Comparison of ENCODE assay signal across 25 mouse cellular contexts in the genomic region with DNA sequence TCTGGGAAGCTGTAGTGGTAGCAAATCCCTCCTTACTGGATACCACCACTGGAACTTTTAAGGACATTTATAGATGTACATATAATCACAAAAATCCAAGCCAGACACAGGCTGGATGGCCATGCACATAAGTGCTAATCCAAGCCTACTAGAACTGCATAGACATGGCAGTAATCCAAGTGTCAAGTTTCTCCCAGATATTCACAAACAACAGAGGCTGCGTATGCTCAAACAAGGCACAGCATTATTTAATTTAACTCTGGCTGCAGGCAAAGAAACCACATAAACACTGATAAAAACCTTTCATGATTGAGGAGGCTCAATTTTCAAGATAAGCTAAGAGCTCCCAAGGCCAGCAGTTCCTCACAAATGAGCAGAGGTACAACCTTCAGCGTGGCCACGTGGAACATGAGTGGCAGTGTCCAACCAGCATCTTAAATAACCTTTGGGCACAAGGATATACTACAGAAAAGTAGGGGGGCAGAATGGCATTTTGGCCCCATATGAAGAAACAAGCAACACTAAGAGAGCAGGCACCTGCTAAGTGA. TPM values are rescaled to one million over a fixed set of nuclear protein-coding genes. Genes with fewer than 3 reads are reported as not detected.
A peak's percentile ranks its signal among the peaks of the same experiment; 100 is the strongest.
DNase-seq lines count a peak whose midpoint lies in the region; ATAC-seq and TF ChIP-seq lines count a peak whose summit lies in the region.
"Had no signal": no experiment of that assay in that cellular context is flagged by ENCODE, and none has a peak within 500 bp of the region (broad histone marks: within the 10 kb centered on the region; RNA-seq: fewer than 3 reads in every experiment).

No protein-coding gene starts in this region.

- peaks cover 51% of the 10 kb centered on the region for H3K36me3 ChIP-seq in intestine, postnatal 0 days (ENCODE audit: control insufficient read depth, insufficient read depth)
- H3K36me3 ChIP-seq in intestine, embryonic 16.5 days (ENCODE audit: control insufficient read depth, insufficient read depth, low read length) = peaks cover 26% of the 10 kb centered on the region
- H3K36me3 ChIP-seq in lung, postnatal 0 days (ENCODE audit: insufficient read depth, low read length) = peaks cover 12% of the 10 kb centered on the region; the same call in 1 of the 2 replicates
- peaks cover 74% of the 10 kb centered on the region for H3K36me3 ChIP-seq in kidney, embryonic 14.5 days (ENCODE audit: control insufficient read depth, insufficient read depth, low read length)

- TF ChIP-seq CTCF in intestine, postnatal 0 days (IDR thresholded peaks at IDR 0.05; ENCODE audit: low read depth) = no peak
- TF ChIP-seq CTCF in lung, postnatal 0 days (IDR thresholded peaks at IDR 0.05) = no peak

- H3K4me1 ChIP-seq in intestine, postnatal 0 days (replicated peaks; ENCODE audit: control insufficient read depth, insufficient read depth, low read length) = no peaks in the 10 kb centered on the region
- H3K4me1 ChIP-seq in intestine, embryonic 16.5 days (ENCODE audit: control insufficient read depth, insufficient read depth, low read length) = peaks cover 26% of the 10 kb centered on the region
- peaks cover 7% of the 10 kb centered on the region for H3K4me1 ChIP-seq in lung, postnatal 0 days (ENCODE audit: insufficient read depth, low read depth, low read length)
- peaks cover 6% of the 10 kb centered on the region; the same call in 1 of the 2 replicates for H3K4me1 ChIP-seq in kidney, embryonic 14.5 days (ENCODE audit: control insufficient read depth, insufficient read depth, low read length)

- WGBS in intestine, postnatal 0 days = 37% methylated on average over 3 of the region's 3 CpGs
- WGBS in intestine, embryonic 16.5 days = 62% methylated on average over 3 of the region's 3 CpGs
- 33% methylated on average over 3 of the region's 3 CpGs for whole genome bisulfite sequencing in lung, postnatal 0 days
- WGBS in kidney, embryonic 14.5 days = 84% methylated on average over 3 of the region's 3 CpGs

- H3K9ac ChIP-seq in intestine, postnatal 0 days (ENCODE audit: low read depth, low read length) = peak overlapping the region; percentile 11; the same call in 1 of the 2 replicates
- no peak overlapping the region for H3K9ac ChIP-seq in intestine, embryonic 16.5 days (ENCODE audit: low read depth, low read length)
- H3K9ac ChIP-seq in lung, postnatal 0 days (replicated peaks; ENCODE audit: low read depth) = no peak overlapping the region
- H3K9ac ChIP-seq in kidney, embryonic 14.5 days (ENCODE audit: low read depth, low read length) = no peak overlapping the region
- H3K9ac ChIP-seq: hindbrain, embryonic 13.5 days; limb, embryonic 12.5 days had no signal

- no peak for TF ChIP-seq EP300 in lung, postnatal 0 days (IDR thresholded peaks at IDR 0.05)

- no peak overlapping the region for H3K4me3 ChIP-seq in intestine, postnatal 0 days (ENCODE audit: low read depth, low read length)
- H3K4me3 ChIP-seq in intestine, embryonic 16.5 days (ENCODE audit: low read length) = no peak overlapping the region
- no peak overlapping the region for H3K4me3 ChIP-seq in lung, postnatal 0 days (ENCODE audit: low read depth, low read length)
- no peak overlapping the region for H3K4me3 ChIP-seq in kidney, embryonic 14.5 days (ENCODE audit: low read length)
- H3K4me3 ChIP-seq: forebrain, embryonic 10.5 days; hindbrain, embryonic 13.5 days; limb, embryonic 12.5 days had no signal

- DNase-seq in adrenal gland, postnatal 36 days = peak; percentile 26 to 29
- DNase-seq in adrenal gland, postnatal 10 days = no peak
- peak; percentile 7 for DNase-seq in lung, postnatal 25 days (ENCODE audit: low spot score)
- DNase-seq in lung, postnatal 0 days (ENCODE audit: low spot score) = no peak
- peak; percentile 74 for DNase-seq in MN1 (ENCODE audit: low spot score)
- DNase-seq: cerebellum, adult 11 months; cerebellum, postnatal 10 days; gastrocnemius, postnatal 10 days; heart, adult 11 months; heart, postnatal 14 days; kidney, adult 9 months; kidney, postnatal 36 days; lung, adult 2 months; thymus, postnatal 25 days had no signal

- no peak for ATAC-seq in intestine, postnatal 0 days
- no peak for ATAC-seq in intestine, embryonic 16.5 days
- no peak for ATAC-seq in lung, postnatal 0 days
- ATAC-seq in kidney, embryonic 14.5 days (ENCODE audit: low FRiP score, low TSS enrichment) = no peak
- ATAC-seq: inflammation-experienced regulatory T-cells, adult 6 months had no signal

- H3K27me3 ChIP-seq in intestine, postnatal 0 days (replicated peaks; ENCODE audit: control insufficient read depth, insufficient read depth, low read length) = no peaks in the 10 kb centered on the region
- H3K27me3 ChIP-seq in intestine, embryonic 16.5 days (replicated peaks; ENCODE audit: control insufficient read depth, insufficient read depth, low read length) = no peaks in the 10 kb centered on the region
- no peaks in the 10 kb centered on the region for H3K27me3 ChIP-seq in lung, postnatal 0 days (replicated peaks; ENCODE audit: insufficient read depth, low read length)
- H3K27me3 ChIP-seq in kidney, embryonic 14.5 days (ENCODE audit: control insufficient read depth, insufficient read depth, low read length) = no peaks in the 10 kb centered on the region
- H3K27me3 ChIP-seq: hindbrain, embryonic 13.5 days; limb, embryonic 12.5 days had no signal

- no peaks in the 10 kb centered on the region for H3K9me3 ChIP-seq in intestine, postnatal 0 days (ENCODE audit: control insufficient read depth)
- H3K9me3 ChIP-seq in intestine, embryonic 16.5 days (ENCODE audit: control insufficient read depth, low read length) = no peaks in the 10 kb centered on the region
- no peaks in the 10 kb centered on the region for H3K9me3 ChIP-seq in lung, postnatal 0 days (ENCODE audit: low read length)
- H3K9me3 ChIP-seq in kidney, embryonic 14.5 days (ENCODE audit: control insufficient read depth, low read length) = no peaks in the 10 kb centered on the region
- H3K9me3 ChIP-seq: forebrain, embryonic 10.5 days; G1E; hindbrain, embryonic 13.5 days; limb, embryonic 12.5 days had no signal

- no peak overlapping the region for H3K4me2 ChIP-seq in intestine, postnatal 0 days (replicated peaks; ENCODE audit: low read depth)
- no peak overlapping the region for H3K4me2 ChIP-seq in intestine, embryonic 16.5 days (ENCODE audit: low read depth, low read length)
- no peak overlapping the region; the same call in 1 of the 2 replicates for H3K4me2 ChIP-seq in lung, postnatal 0 days (replicated peaks; ENCODE audit: low read depth, low read length)
- no peak overlapping the region for H3K4me2 ChIP-seq in kidney, embryonic 14.5 days (replicated peaks; ENCODE audit: low read depth, low read length)
- H3K4me2 ChIP-seq: hindbrain, embryonic 13.5 days; limb, embryonic 12.5 days had no signal

- no peak overlapping the region for H3K27ac ChIP-seq in intestine, postnatal 0 days (ENCODE audit: low read depth, low read length)
- no peak overlapping the region for H3K27ac ChIP-seq in intestine, embryonic 16.5 days (ENCODE audit: low read length)
- H3K27ac ChIP-seq in lung, postnatal 0 days (ENCODE audit: low read length) = no peak overlapping the region
- no peak overlapping the region for H3K27ac ChIP-seq in kidney, embryonic 14.5 days (ENCODE audit: low read depth, low read length)
- H3K27ac ChIP-seq: forebrain, embryonic 10.5 days; hindbrain, embryonic 13.5 days; limb, embryonic 12.5 days had no signal

RNA-seq across cellular contexts. Expression of a gene that starts 4.8 kb away (rescaled TPM):
- 10 to 100 TPM; 51.7 to 52.4 TPM for total RNA-seq in adrenal gland, postnatal 36 days (2021)
- total RNA-seq in adrenal gland, postnatal 10 days (2021) = 10 to 100 TPM; 44.8 to 55.9 TPM
- polyA plus RNA-seq in intestine, postnatal 0 days (2015; fragmentation: Nextera tagmentation; extraction: Ambion mirVana) = 24.2 and 26.8 TPM in 2 replicates
- 9.2 and 9.8 TPM in 2 replicates for polyA plus RNA-seq in intestine, embryonic 16.5 days (2015; fragmentation: Nextera tagmentation; extraction: Ambion mirVana)
- polyA plus RNA-seq in lung, postnatal 0 days (2015; fragmentation: Nextera tagmentation; extraction: Ambion mirVana) = 40.3 and 42.4 TPM in 2 replicates
- 48.7 and 75.4 TPM in 2 replicates for polyA plus RNA-seq in kidney, embryonic 14.5 days (2014; fragmentation: Nextera tagmentation; extraction: Ambion mirVana)

RNA-seq across cellular contexts. Expression of a gene that starts 12.9 kb away (rescaled TPM):
- total RNA-seq in adrenal gland, postnatal 36 days (2021) = not detected
- total RNA-seq in adrenal gland, postnatal 10 days (2021) = not detected
- polyA plus RNA-seq in intestine, postnatal 0 days (2015; fragmentation: Nextera tagmentation; extraction: Ambion mirVana) = not detected in 2 replicates
- polyA plus RNA-seq in intestine, embryonic 16.5 days (2015; fragmentation: Nextera tagmentation; extraction: Ambion mirVana) = 0.09 TPM in 1 of 2 replicates, not detected in the other
- not detected in 2 replicates for polyA plus RNA-seq in lung, postnatal 0 days (2015; fragmentation: Nextera tagmentation; extraction: Ambion mirVana)
- not detected in 2 replicates for polyA plus RNA-seq in kidney, embryonic 14.5 days (2014; fragmentation: Nextera tagmentation; extraction: Ambion mirVana)
- total RNA-seq: adrenal gland, adult 18-20 months; G1E; gastrocnemius, postnatal 10 days; heart, postnatal 14 days; layer of hippocampus, postnatal 10 days; megakaryocyte, adult 5-6 weeks had no signal
- polyA plus RNA-seq: G1E; inflammation-experienced regulatory T-cells, adult 6 months; limb, embryonic 12.5 days; lung, adult 2 months had no signal

RNA-seq across cellular contexts. Expression of a gene that starts 38.5 kb away (rescaled TPM):
- total RNA-seq in adrenal gland, postnatal 36 days (2021) = 1 to 10 TPM; 4.6 to 5.8 TPM
- 10 to 100 TPM in 1 of 2 experiments, 1 to 10 TPM in 1; 7.6 to 10.4 TPM for total RNA-seq in adrenal gland, postnatal 10 days (2021)
- 22.9 and 25.9 TPM in 2 replicates for polyA plus RNA-seq in intestine, postnatal 0 days (2015; fragmentation: Nextera tagmentation; extraction: Ambion mirVana)
- polyA plus RNA-seq in intestine, embryonic 16.5 days (2015; fragmentation: Nextera tagmentation; extraction: Ambion mirVana) = 29.9 and 32.5 TPM in 2 replicates
- polyA plus RNA-seq in lung, postnatal 0 days (2015; fragmentation: Nextera tagmentation; extraction: Ambion mirVana) = 110 and 113 TPM in 2 replicates
- polyA plus RNA-seq in kidney, embryonic 14.5 days (2014; fragmentation: Nextera tagmentation; extraction: Ambion mirVana) = 39.0 and 44.1 TPM in 2 replicates
- total RNA-seq: G1E; megakaryocyte, adult 5-6 weeks had no signal
- polyA plus RNA-seq: G1E; inflammation-experienced regulatory T-cells, adult 6 months had no signal

RNA-seq across cellular contexts. Expression of a gene that starts 51.1 kb away (rescaled TPM):
- 10 to 100 TPM; 42.4 to 58.8 TPM for total RNA-seq in adrenal gland, postnatal 36 days (2021)
- total RNA-seq in adrenal gland, postnatal 10 days (2021) = 10 to 100 TPM; 52.2 to 63.2 TPM
- polyA plus RNA-seq in intestine, postnatal 0 days (2015; fragmentation: Nextera tagmentation; extraction: Ambion mirVana) = 44.0 and 51.9 TPM in 2 replicates
- polyA plus RNA-seq in intestine, embryonic 16.5 days (2015; fragmentation: Nextera tagmentation; extraction: Ambion mirVana) = 74.2 and 82.4 TPM in 2 replicates
- 50.5 and 52.9 TPM in 2 replicates for polyA plus RNA-seq in lung, postnatal 0 days (2015; fragmentation: Nextera tagmentation; extraction: Ambion mirVana)
- 55.1 and 71.3 TPM in 2 replicates for polyA plus RNA-seq in kidney, embryonic 14.5 days (2014; fragmentation: Nextera tagmentation; extraction: Ambion mirVana)

Comparison
In these comparisons a context has a peak if more than half of its experiments do, and no peak if none do; other contexts are left out.
1. DNase-seq: peak in adrenal gland, postnatal 36 days (2 of 2), lung, postnatal 25 days (single experiment) and MN1 (single experiment); none in adrenal gland, postnatal 10 days (single experiment) and lung, postnatal 0 days (single experiment).